ENCODE assay signal across 8 mouse cellular contexts in the genomic region with DNA sequence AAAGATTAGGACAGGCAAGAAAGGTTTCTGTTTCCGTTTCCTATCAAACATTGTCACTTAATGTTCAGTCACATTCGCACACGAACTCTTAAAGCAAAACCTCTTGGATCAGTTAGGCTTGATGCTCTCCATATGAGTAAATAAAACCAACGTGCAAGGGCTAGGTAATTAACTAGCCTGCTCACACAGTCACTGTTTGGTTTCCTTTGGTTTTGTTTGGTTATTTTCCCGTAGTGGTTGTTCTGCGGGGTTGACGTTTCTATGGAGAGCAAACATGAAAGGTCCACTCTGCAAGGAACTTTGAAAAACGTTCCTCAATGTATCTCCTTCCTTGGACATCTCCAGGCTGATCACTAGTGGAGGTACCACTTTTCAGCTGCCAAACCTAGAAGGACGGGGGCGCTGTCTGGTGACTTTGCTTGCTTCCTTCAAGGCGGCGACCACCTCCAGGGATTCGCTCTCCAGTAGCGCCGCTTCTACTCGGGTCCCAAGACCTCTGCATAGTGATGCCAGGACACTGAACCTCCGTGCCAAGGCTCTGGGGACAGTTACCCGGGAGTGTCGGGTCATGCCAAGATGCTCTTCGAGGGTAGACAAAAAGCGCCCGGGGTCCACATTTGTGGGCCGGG. TPM values are rescaled to one million over a fixed set of nuclear protein-coding genes. Genes with fewer than 3 reads are reported as not detected.
DNase-seq lines count a peak whose midpoint lies in the region; ATAC-seq and TF ChIP-seq lines count a peak whose summit lies in the region.

No protein-coding gene starts in this region.

- peak; percentile 19; the same call in 1 of the 2 replicates for TF ChIP-seq CTCF in cerebellum, adult 2 months (IDR thresholded peaks at IDR 0.05; ENCODE audit: borderline replicate concordance, insufficient read depth, low read depth, low read length)
- TF ChIP-seq CTCF in left cerebral cortex, adult 2 months (IDR thresholded peaks at IDR 0.05): peak; percentile 46

- H3K27ac ChIP-seq in cerebellum, adult 2 months (ENCODE audit: insufficient read depth, low read length): peak overlapping the region; percentile 82
- peak overlapping the region; percentile 92 for H3K27ac ChIP-seq in hindbrain, embryonic 10.5 days
- peak overlapping the region; percentile 98 for H3K27ac ChIP-seq in left cerebral cortex, adult 2 months
- H3K27ac ChIP-seq in stomach, embryonic 15.5 days: no peak overlapping the region

- peak; percentile 61 for ATAC-seq in stomach, embryonic 15.5 days (ENCODE audit: insufficient read depth, low FRiP score, low read depth)
- ATAC-seq in megakaryocyte-erythroid progenitor cell, adult 5-6 weeks (replicated peaks; ENCODE audit: low FRiP score, low TSS enrichment, poor library complexity, severe bottlenecking): no peak

- H3K36me3 ChIP-seq in hindbrain, embryonic 10.5 days: no peaks in the 10 kb centered on the region
- no peaks in the 10 kb centered on the region for H3K36me3 ChIP-seq in stomach, embryonic 15.5 days

- intact Hi-C loops in left cerebral cortex, adult 2 months (cut with DNase I): loop anchor here (5.0 to 10.0 kb wide), 5 partner anchors 47 to 560 kb away; no protein-coding TSS in a partner anchor

- no peaks in the 10 kb centered on the region for H3K4me1 ChIP-seq in cerebellum, adult 2 months (ENCODE audit: control insufficient read depth, insufficient read depth, low read length)
- H3K4me1 ChIP-seq in hindbrain, embryonic 10.5 days (replicated peaks): peaks cover 18% of the 10 kb centered on the region
- peaks cover 9% of the 10 kb centered on the region; the same call in 1 of the 2 replicates for H3K4me1 ChIP-seq in stomach, embryonic 15.5 days

- DNase-seq in ES-CJ7 (ENCODE audit: low read depth, low spot score): peak; percentile 63
- peak; percentile 77 to 85 for DNase-seq in cerebellum, adult 2 months
- DNase-seq in frontal cortex, adult 2 months (ENCODE audit: extremely low spot score in 1 of 2, low spot score in 1 of 2): peak; percentile 44 to 76
- no peak for DNase-seq in hindbrain, embryonic 10.5 days (ENCODE audit: low spot score)
- peak; percentile 61 to 67 for DNase-seq in left cerebral cortex, adult 2 months (ENCODE audit: extremely low spot score in 1 of 2, low spot score in 2 of 2)
- peak; percentile 4 for DNase-seq in lung, postnatal 14 days

- peak overlapping the region; percentile 72 for H3K4me3 ChIP-seq in cerebellum, adult 2 months (replicated peaks; ENCODE audit: insufficient read depth, low read depth, low read length)
- peak overlapping the region; percentile 80 for H3K4me3 ChIP-seq in hindbrain, embryonic 10.5 days
- peak overlapping the region; percentile 83 for H3K4me3 ChIP-seq in left cerebral cortex, adult 2 months
- H3K4me3 ChIP-seq in stomach, embryonic 15.5 days (replicated peaks): peak overlapping the region; percentile 67

- 1% methylated on average over 23 of the region's 23 CpGs for WGBS in cerebellum, adult 2 months
- 3% methylated on average over 23 of the region's 23 CpGs for WGBS in hindbrain, embryonic 10.5 days
- WGBS in stomach, embryonic 15.5 days: 2% methylated on average over 23 of the region's 23 CpGs

- H3K4me2 ChIP-seq in stomach, embryonic 15.5 days: peak overlapping the region; percentile 96

- TF ChIP-seq POLR2A in cerebellum, adult 2 months (IDR thresholded peaks at IDR 0.05; ENCODE audit: borderline replicate concordance, insufficient read depth, low read length): no peak

- no peaks in the 10 kb centered on the region for H3K27me3 ChIP-seq in cerebellum, adult 2 months (ENCODE audit: control insufficient read depth, insufficient read depth, low read length)
- H3K27me3 ChIP-seq in hindbrain, embryonic 10.5 days (ENCODE audit: insufficient read depth, poor library complexity, severe bottlenecking): peaks cover 3% of the 10 kb centered on the region; the same call in 1 of the 2 replicates
- H3K27me3 ChIP-seq in stomach, embryonic 15.5 days (replicated peaks): peaks cover 5% of the 10 kb centered on the region; the same call in 1 of the 2 replicates

- H3K9ac ChIP-seq in stomach, embryonic 15.5 days: no peak overlapping the region

- no peaks in the 10 kb centered on the region for H3K9me3 ChIP-seq in hindbrain, embryonic 10.5 days
- no peaks in the 10 kb centered on the region for H3K9me3 ChIP-seq in stomach, embryonic 15.5 days

RNA-seq across cellular contexts. Expression of a gene that starts 0.7 kb away (rescaled TPM):
- polyA plus RNA-seq in cerebellum, adult 2 months (2012; rRNA removed): 16.3 and 18.9 TPM in 2 replicates
- polyA plus RNA-seq in frontal cortex, adult 2 months (2012; rRNA removed): 25.4 and 26.4 TPM in 2 replicates
- polyA plus RNA-seq in hindbrain, embryonic 10.5 days (2016; fragmentation: Nextera tagmentation; extraction: Ambion mirVana): 7.8 and 12.8 TPM in 2 replicates
- total RNA-seq in left cerebral cortex, adult 2 months (2021): 10 to 100 TPM; 82.0 to 94.2 TPM
- polyA plus RNA-seq in stomach, embryonic 15.5 days (2015; fragmentation: Nextera tagmentation; extraction: Ambion mirVana): 5.6 and 6.5 TPM in 2 replicates
- not detected in 2 replicates for total RNA-seq in megakaryocyte-erythroid progenitor cell, adult 5-6 weeks (2014; fragmentation: Nextera tagmentation)
- total RNA-seq in megakaryocyte-erythroid progenitor cell, adult 5-6 weeks (2017): 0.11 TPM in 1 of 2 replicates, not detected in the other
